Mouse (Mus musculus) adrenal gland, adult (tissue): ENCODE data around the gene Slc22a21.
A peak's percentile ranks its signal among the peaks of the same experiment; 100 is the strongest.
"Not testable (repeated sequence)": the region's sequence is repeated elsewhere in the genome, so short reads cannot be mapped to it uniquely, and the experiment has no call there.

Experiments
- DNase-seq, 2 experiments: peaks; one replicate each; pipeline ENCODE4 v3.0.0; 2022 to 2023; ENCODE audit warnings: low spot score in 1 of 2; ENCODE audit not compliant: inconsistent age in 2 of 2

The Slc22a21 gene

GRCm38 (mm10) chr11:53979788-53980621, at the start of gene Slc22a21:
Slc22a21 (minus strand) TSS chr11:53980332.
- DNase-seq: peak; percentile 86 to 92

- no peak for DNase-seq
These were observed 48.9 kb upstream of the Slc22a21 start for GRCm38 (mm10) chr11:54028997-54029396.

- DNase-seq: peak; percentile 91 to 96
These were observed 48.2 kb upstream of the Slc22a21 start, which contains the start of gene Slc22a4 for GRCm38 (mm10) chr11:54028044-54028951. Slc22a4 (minus strand) TSS chr11:54028090.

- DNase-seq: peak; percentile 34 to 70
These were observed 47.3 kb upstream of the Slc22a21 start for GRCm38 (mm10) chr11:54027131-54028043.

GRCm38 (mm10) chr11:54026491-54027041, 46.4 kb upstream of the Slc22a21 start:
- no peak for DNase-seq

GRCm38 (mm10) chr11:54021396-54022093, 41.4 kb upstream of the Slc22a21 start:
- no peak for DNase-seq

GRCm38 (mm10) chr11:54018893-54019732, 39.0 kb upstream of the Slc22a21 start:
- DNase-seq: no peak

GRCm38 (mm10) chr11:54017596-54017995, 37.5 kb upstream of the Slc22a21 start:
- DNase-seq: no peak

- DNase-seq: no peak
These were observed 35.9 kb upstream of the Slc22a21 start for GRCm38 (mm10) chr11:54016051-54016450.

GRCm38 (mm10) chr11:54012961-54013360, 32.8 kb upstream of the Slc22a21 start:
- DNase-seq: no peak

GRCm38 (mm10) chr11:54011255-54011654, 31.1 kb upstream of the Slc22a21 start:
- no peak for DNase-seq

GRCm38 (mm10) chr11:54008416-54008920, 28.3 kb upstream of the Slc22a21 start:
- peak in 1 of 2 experiments; percentile 35 for DNase-seq

- DNase-seq: no peak
These were observed 27.6 kb upstream of the Slc22a21 start for GRCm38 (mm10) chr11:54007717-54008116.

GRCm38 (mm10) chr11:54006901-54007300, 26.8 kb upstream of the Slc22a21 start:
- peak in 1 of 2 experiments; percentile 61 for DNase-seq

- not testable (repeated sequence) for DNase-seq
These were observed 26.2 kb upstream of the Slc22a21 start for GRCm38 (mm10) chr11:54006362-54006761.

GRCm38 (mm10) chr11:54004734-54005133, 24.6 kb upstream of the Slc22a21 start:
- DNase-seq: no peak

- DNase-seq: peak in 1 of 2 experiments; percentile 39
These were observed 24.1 kb upstream of the Slc22a21 start for GRCm38 (mm10) chr11:54004221-54004620.
